Mouse (Mus musculus) brain, embryonic 14.5 days (tissue): ENCODE data around the gene Abhd6.

ENCODE experiments used
- CTCF ChIP-seq: fragments of 200-500 bp; IDR thresholded peaks from 2 replicates; pipeline ENCODE4 v1.5.1; 2012; ENCODE audit warnings: inconsistent platforms, mild to moderate bottlenecking, moderate library complexity, borderline replicate concordance; ENCODE audit not compliant: insufficient read depth, insufficient read length; ENCODE audit errors: extremely low read depth
- POLR2A ChIP-seq: fragments of 200-500 bp; IDR thresholded peaks from 2 replicates; pipeline ENCODE4 v1.6.1; 2012; ENCODE audit warnings: mild to moderate bottlenecking, inconsistent platforms, borderline replicate concordance; ENCODE audit not compliant: poor library complexity, insufficient read depth, insufficient read length, severe bottlenecking; ENCODE audit errors: extremely low read depth

DNA sequence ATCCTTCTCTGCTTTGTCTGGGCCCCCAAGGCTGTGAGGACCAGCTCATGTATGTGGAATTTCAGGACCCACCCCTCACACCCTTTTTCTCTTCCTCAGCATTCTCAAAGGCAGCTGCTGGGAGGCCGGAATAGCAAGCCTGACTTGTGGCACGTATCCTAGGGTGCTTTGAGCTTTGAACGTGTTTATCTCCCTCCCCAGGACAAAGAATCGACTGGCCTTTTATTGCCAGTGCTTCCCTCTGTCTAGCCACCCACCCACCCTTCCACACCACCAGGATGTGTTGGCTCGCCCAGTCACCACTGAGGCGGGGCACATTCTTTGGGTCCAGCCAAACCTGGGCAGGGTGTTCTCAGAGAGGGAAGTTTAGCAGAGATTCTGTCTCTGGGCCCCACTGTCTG is 48.6 kb upstream of the Abhd6 start:
- TF ChIP-seq CTCF: no peak
- no peak for TF ChIP-seq POLR2A
